Mouse (Mus musculus) adrenal gland, adult 8-10 months (tissue): Measurements from ENCODE around the gene Thoc3. TPM values are rescaled to one million over a fixed set of nuclear protein-coding genes. Genes with fewer than 3 reads are reported as not detected.

Experiments used
- DNase-seq: peaks from one replicate; pipeline ENCODE4 v3.0.0; 2022
- total RNA-seq, 4 experiments: library from RNA; stranded (reverse); gene quantifications; 2 replicates each; pipeline ENCODE4 v1.2.4; 2022

Gene Thoc3
- 10 to 100 TPM; 44.4 to 51.6 (median 48.7) TPM for total RNA-seq

DNA sequence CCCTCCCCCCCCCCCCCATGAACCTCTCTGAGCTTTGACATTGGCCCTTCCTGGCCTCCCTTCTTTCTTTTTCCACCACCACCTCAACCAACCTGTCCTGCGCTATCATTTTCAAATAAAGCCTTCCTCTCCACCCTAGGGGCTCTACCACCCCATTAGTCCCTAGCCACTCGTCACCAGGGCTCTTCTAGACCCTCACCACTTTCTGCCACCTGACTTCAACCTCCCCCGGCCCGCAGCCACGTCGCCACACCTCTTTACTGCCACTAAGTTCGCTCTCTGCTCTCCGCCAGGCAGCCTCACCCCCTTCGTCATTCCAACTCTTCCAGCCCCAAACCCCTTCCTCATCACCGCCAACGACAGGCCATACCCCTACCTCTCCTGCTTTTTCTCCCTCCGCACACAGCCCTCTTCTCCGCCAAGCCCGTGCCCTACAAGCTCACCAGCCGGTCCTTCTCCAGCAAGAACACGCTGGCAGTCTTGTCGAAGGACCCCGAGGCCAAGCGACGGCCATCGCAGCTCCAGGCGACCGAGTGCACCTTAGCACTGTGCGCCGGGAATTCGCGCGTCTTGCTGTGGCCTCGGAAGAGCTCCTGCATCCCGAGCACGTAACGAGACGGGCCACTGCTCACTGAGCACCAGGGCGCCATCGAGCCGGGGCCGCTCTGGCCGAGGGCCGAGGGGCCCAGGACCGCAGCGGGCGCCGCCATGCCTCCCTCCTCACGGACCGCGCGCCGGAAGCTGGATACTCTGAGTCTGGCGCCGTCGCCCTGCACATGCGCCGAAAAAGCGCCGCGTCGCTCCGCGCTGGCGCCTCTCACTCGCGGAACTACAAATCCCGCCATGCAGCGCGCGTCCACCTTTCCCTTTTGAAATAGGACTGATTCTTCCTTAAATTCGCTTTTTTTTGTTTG is at the start of gene Thoc3:
TSS of gene Thoc3 (minus strand) at position 752 of the 914 bp plus-strand sequence.
- peak; percentile 87 for DNase-seq

DNA sequence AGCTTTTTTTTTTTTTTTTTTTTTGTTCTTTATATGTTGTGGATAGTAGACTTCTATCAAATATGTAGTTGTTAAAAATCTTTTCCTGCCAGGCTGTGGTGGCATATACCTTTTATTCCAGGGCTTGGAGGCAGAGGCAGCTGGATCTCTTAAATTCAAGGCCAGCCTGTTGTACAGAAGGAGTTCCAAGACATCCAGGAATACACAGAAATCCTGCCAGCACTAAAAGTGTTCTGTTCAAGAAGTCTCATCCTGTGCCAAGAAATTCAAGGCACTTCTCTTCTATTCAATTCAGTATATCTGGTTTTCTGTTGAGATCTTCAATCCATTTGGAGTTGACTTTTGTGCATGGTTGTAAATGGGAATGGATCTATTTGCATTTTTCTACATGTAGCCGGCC is 37.3 kb upstream of the Thoc3 start:
- DNase-seq: no peak

DNA sequence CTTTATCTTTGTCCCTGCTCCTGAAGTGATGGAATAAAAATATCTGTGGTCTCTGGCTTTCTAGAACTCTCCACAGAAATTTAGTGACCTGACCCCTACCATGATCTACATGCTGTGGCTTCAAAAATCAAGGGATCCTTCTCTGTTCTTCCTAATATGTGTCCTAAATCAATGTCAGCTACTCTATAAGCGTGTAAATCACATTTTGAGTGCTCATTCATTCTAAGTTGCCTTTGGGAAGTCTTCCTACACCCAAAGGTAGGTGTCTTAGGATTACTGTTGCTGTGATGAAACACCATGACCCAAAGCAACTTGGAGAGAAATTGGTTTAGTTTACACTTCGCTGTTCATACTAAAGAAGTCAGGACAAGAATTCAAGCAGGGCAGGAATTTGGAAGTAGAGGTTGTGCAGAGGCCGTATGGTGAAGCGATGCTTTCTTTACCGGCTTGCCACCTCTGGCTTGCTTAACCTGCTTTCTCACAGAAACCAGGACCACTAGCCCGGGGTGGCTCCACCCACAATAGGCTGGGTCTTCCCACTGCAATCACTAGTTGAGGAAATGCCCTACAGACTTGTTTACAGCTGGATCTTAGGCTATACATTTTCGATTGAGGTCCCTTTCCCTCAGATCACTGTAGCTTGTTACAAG is 36.1 kb upstream of the Thoc3 start:
- no peak for DNase-seq

DNA sequence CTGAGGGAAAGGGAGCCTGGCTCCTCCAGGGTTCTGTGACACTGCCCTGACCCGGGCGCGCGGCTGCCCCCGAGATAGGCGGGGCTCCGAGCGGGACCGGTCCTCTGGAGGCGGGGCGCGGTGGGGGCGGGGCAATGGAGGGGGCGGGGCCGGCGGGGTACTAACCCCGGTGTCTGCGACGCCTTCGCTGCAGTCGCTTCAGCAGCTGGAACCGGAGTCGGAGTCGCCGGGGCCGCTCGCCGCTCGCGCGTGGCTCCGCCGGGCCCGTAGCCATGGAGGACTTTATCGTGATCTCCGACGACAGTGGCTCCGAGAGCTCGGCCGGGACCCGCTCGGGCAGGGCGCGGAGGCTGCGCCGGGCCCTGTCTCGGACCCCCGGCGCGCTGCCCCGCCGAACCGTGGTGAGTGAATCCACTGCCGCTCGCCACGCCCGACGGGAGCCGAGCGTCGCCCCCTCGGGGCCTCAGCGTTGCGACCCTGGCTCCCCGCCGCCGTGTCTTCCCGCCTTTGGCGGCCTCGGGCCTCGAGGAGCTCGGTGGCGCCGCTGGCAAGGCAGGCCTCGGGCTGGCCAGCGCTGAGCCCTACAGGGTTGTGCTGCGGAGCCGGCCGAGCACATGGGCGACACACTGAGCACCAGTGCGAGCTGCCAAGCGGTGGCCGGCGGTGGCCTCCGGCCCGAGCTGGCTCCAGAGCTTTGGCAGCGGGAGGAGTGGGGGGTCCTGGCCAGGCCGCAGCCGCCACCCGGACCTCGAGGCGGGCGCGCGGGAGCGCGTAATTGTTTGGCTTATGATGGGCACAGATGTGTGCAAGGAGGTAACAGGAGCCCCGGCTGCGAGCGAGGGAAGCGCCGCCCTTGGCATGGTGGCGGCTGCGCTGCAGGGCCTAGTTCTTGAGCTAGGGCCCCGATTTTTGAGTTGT is 35.2 kb upstream of the Thoc3 start, which contains the start of gene Simc1:
TSS of gene Simc1 (plus strand) at position 176 of the 918 bp plus-strand sequence.
- DNase-seq: peak; percentile 71

GRCm38 (mm10) chr13:54503278-54503603 is 34.6 kb upstream of the Thoc3 start:
- no peak for DNase-seq

DNA sequence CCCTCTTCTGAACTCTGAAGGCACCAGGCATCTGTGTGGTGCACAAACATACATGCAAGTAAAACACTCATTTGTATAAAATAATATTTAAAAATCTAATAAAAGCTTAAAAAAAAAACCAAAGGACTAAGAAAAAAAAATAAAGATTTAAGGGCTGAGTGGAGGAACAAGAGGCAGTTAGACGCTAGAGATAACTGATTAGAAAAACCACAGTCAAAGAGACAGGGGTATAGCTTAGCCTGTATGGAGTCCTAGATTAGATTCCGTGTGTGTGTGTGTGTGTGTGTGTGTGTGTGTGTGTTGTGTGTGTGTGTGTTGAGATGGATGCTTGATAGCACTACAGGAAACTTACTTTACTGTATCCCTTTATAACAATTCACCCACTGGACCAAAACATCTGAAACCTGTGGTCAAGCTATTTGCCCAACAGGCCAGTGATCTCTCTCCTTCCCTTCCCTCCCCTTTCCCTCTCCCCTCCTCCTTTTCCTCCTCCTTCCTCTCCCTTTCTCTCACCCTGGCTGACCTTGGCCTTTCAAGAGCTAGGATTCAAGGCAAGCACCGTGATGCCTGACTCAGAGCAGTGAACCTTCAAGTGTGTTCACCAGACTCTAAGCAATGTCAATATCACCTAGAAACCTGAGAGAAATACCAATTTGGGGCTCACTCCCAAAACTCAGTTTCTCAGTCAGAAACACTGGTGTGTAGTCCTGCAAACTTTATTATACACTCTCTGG is 33.5 kb upstream of the Thoc3 start:
- peak; percentile 43 for DNase-seq

DNA sequence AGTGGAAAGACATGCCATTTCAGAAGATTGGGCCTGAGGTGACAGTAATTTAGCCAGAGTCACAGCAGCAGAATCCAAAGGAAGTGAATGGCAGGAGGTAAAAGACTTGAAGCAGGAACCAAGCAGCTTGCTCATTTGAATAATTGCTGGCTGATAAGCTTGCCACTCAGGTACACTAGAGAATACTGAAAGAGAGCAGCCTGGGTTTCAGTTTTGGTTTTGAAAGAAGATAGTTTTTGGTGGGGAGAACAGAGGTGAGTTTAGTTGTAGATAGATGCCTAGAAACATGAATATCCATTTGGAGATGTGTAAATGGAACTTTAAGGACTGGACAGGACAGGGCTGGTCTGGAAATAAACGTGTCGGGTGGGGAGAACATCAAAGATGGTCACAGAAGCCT is 32.7 kb upstream of the Thoc3 start:
- DNase-seq: no peak

DNA sequence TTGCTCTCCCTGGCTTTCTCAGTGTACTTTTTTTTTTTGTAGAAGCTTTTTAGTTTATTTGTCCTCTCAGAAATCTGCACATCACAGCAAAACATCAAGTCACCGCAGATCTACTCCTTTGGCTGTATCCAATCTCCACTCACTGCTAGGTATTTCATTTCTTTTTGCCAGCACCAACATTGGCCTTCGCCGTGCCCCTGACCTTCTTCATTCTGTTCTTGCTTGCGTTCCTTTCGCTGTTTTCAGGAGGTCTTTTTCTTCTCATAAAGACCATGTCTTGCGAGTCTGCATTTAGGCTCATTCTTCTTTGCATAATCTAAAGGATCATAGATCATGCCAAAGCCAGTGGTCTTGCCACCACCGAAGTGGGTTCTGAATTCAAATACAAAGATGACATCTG is 30.9 kb upstream of the Thoc3 start:
- DNase-seq: peak; percentile 21

GRCm38 (mm10) chr13:54491381-54491780 is 22.7 kb upstream of the Thoc3 start:
- DNase-seq: no peak

- DNase-seq: no peak
Observed at GRCm38 (mm10) chr13:54490411-54490810, 21.8 kb upstream of the Thoc3 start.

DNA sequence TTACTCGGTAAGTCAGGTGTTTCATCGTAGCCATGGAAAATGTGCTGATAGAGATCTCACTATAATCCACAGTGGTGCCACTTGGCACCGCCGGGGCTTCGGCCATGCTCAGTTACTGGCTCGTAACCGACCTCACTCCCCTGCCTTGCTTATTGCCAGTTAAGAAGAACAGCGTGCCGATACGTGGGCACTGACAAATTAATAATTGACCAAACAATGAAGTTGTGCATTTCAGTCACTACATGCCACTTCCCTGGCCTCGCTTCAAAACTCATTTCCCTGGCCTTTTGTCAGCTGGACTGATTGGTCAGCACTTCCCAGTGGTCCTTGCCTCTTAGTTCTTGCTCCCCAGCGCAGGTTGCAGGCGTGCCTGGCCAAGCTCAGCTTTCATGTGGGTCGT is 12.8 kb upstream of the Thoc3 start:
- no peak for DNase-seq

DNA sequence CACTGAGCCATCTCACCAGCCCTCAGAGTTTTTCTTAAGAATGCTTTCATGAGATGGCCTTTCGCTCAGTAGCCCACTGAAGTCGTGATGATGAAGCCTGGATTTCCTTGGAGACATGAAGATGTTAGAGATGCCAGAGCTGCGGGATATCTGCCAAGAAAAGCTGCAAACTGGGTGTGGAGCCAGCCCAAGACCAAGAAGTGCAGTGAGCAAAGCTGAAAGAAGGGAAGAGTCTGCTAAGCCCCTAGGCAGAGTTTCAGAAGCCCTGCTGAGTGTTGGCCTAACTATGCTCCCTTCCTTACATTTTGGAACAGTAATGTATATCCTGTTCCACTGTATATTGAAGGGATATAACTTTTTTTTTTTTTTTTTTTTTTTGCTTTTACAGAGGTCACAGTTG is 10.6 kb upstream of the Thoc3 start:
- DNase-seq: no peak

DNA sequence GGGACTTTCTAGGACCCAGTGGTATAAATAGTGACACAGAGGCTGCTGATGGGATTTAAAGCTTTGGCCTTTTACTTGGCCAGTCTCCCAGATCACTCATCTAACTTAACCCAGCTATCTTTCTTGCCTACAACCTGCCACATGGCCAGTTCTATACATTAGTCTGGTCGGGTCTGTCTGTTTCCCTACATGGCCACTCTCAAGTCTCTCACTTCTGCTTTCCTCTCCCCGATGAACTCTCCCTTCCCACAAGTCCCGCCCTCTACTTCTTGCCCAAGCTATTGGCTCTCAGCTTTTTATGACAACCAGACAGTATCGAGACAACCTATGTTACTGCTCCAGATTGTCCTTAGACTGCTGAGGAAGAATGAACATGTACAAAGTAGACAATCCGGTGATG is 7.1 kb upstream of the Thoc3 start:
- no peak for DNase-seq

GRCm38 (mm10) chr13:54474996-54475395 is 6.3 kb upstream of the Thoc3 start:
- DNase-seq: no peak

- DNase-seq: no peak
Observed at GRCm38 (mm10) chr13:54471967-54472366, 3.3 kb upstream of the Thoc3 start.

- DNase-seq: no peak
Observed at GRCm38 (mm10) chr13:54469012-54469354, 334 bp upstream of the Thoc3 start.

DNA sequence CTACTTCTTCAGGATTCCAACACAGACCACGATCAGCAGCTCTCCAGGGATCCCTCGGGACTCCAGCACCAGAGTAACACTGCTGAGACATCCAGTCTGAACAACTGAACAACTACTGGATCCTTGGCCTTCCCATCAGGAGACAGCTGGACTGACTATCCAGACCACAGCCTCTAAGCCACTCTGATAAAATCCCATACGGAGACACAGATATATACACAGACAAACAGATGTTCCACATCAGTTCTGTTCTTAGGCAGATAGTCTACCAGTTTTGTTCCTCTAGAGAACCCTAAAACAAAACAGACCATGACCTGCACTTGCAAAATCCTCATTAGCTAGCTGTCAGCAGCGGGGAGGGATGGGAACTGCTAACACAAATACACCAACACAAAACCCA is 9.4 kb downstream of the Thoc3 start:
- no peak for DNase-seq

GRCm38 (mm10) chr13:54457062-54457461 is 11.6 kb downstream of the Thoc3 start:
- no peak for DNase-seq

DNA sequence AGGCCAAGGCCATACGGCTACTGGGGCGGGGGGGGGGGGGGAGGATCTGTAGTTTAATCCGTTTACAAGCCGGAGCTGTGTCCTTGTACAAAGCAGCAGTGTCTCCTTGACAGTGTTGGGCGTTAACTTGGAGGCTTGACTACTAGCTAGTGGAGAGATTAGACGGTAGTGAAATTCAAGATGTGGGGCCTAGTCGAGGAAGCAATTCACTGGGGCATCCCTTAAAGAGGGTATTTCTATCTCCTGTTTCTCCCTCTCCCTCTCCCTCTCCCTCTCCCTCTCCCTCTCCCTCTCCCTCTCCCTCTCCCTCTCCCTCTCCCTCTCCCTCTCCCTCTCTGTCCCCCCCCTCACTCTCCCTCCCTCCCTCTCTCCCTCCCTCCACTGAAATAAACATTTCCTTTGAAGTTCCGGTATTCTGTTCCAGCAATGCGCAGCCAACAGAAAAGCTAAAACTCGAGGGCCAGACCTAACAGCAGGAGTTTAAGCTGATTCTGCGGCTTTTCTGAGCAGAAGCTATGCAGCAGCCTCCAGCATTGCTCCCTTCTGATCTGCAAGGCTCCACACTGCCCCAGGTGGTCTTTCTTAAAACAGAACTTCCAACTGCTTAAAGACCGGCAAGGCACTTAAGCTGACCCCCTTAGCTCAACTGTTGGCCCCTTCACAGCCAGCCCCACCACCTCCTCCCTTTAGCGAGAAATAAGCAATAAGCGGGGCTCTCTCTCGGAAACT is 21.0 kb downstream of the Thoc3 start:
- DNase-seq: no peak

DNA sequence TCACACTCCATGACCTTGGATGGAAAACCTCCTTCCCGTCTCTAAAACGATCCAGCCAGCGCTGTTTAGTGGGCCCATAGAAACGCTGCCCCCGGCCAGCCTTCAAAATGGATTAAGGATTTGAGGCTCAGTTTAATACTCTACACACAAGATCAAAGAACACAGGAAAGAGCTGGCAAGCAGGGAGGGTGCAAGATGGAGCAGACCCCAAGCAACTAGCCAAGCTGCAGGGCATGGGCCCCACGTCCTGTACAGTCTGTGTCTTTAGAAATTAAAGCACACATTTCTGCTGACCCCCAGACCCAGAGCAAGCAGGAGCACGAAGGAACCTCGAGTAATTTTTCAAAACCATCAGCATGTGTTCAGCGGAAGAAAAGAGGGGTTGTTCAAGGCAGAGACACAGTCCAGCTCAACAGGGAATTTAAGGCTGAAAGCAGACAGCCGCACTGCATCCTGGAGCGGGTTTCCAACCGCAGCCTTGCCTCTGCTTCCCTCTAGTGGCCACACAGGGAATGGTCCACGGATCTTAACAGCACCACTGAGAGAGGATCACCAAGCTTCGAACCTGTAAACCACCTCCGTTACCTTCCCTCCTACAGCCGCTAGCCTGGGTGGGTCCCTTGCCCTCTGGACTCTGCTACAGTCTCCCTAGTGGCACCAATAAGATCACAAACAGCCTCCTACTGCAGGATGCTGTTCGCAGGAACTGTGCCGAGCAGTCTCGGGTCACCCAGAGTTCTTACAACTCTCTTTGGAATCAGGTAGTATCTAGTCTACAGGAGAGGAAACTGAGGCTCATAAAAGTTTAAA is 21.8 kb downstream of the Thoc3 start:
- peak; percentile 51 for DNase-seq

DNA sequence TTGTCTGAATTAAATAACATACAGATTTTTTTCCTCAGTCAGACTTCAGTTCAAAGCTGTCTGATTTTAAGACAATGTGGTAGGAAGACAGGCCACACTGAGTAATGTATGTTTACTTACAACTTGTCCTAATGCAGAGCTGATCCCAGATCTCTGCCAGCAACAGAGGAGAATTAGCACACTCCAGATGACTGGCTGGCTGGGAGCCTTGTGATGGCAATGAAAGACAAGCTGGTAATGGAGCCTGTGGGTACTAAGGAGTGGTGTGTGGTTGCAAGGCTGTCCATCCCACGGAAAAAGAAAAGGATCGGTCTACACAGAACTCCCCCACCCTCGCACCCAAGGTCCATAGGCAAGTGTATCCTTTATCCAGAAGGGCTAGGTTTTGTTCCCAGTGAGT is 25.0 kb downstream of the Thoc3 start:
- no peak for DNase-seq
